18 mouse cellular contexts compared by ENCODE assay signal in the genomic region with DNA sequence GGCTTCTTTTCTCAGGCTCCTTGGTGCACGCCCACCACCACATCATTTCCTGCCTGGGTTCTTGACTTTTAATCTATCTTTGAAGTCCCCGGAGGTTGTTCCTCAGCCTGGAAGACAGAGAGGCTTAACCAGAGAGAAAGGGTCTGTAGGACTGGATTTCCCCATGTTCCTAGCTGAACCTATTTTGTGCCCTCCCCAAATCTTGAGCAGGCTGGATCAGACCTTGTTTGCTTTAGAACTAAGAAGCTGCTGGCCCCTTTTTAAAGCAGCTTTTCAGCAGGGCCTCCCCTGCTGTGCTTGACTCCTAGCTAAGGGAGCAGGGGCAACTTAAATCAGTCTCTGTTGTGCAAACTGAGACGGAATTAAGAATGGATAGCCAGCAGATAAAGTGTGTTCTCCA.
DNase-seq lines count a peak whose midpoint lies in the region; ATAC-seq lines count a peak whose summit lies in the region.
"Had no signal": no experiment of that assay in that cellular context is flagged by ENCODE, and none has a peak within 500 bp of the region (broad histone marks: within the 10 kb centered on the region; RNA-seq: fewer than 3 reads in every experiment).

No protein-coding gene starts in this region.

- no peak overlapping the region for H3K4me2 ChIP-seq in hindbrain, embryonic 11.5 days (replicated peaks; ENCODE audit: low read depth, low read length)
- H3K4me2 ChIP-seq: forebrain, embryonic 15.5 days; heart, embryonic 13.5 days; hindbrain, embryonic 13.5 days had no signal

- no peaks in the 10 kb centered on the region for H3K36me3 ChIP-seq in hindbrain, embryonic 10.5 days
- H3K36me3 ChIP-seq in hindbrain, embryonic 11.5 days (ENCODE audit: control insufficient read depth, insufficient read depth, low read length), result no peaks in the 10 kb centered on the region
- no peaks in the 10 kb centered on the region for H3K36me3 ChIP-seq in embryonic facial prominence, embryonic 10.5 days (replicated peaks)
- H3K36me3 ChIP-seq: forebrain, embryonic 15.5 days; heart, embryonic 13.5 days; hindbrain, embryonic 13.5 days had no signal

- ATAC-seq in hindbrain, embryonic 11.5 days (ENCODE audit: low FRiP score), result no peak
- ATAC-seq: forebrain, embryonic 15.5 days; hindbrain, postnatal 0 days had no signal

- H3K4me3 ChIP-seq in hindbrain, embryonic 10.5 days, result no peak overlapping the region
- no peak overlapping the region for H3K4me3 ChIP-seq in hindbrain, embryonic 11.5 days (ENCODE audit: low read depth, low read length)
- H3K4me3 ChIP-seq in embryonic facial prominence, embryonic 10.5 days, result no peak overlapping the region
- H3K4me3 ChIP-seq: forebrain, embryonic 15.5 days; heart, embryonic 13.5 days; hindbrain, embryonic 13.5 days had no signal

- no peak overlapping the region for H3K9ac ChIP-seq in hindbrain, embryonic 11.5 days (ENCODE audit: low read depth, low read length)
- H3K9ac ChIP-seq: forebrain, embryonic 15.5 days; heart, embryonic 13.5 days; hindbrain, embryonic 13.5 days had no signal

- 47% methylated on average over 3 of the region's 3 CpGs for WGBS in hindbrain, embryonic 10.5 days
- 59% methylated on average over 3 of the region's 3 CpGs for WGBS in hindbrain, embryonic 11.5 days
- WGBS in embryonic facial prominence, embryonic 10.5 days, result 52% methylated on average over 3 of the region's 3 CpGs

- no peak for DNase-seq in hindbrain, embryonic 10.5 days (ENCODE audit: low spot score)
- no peak for DNase-seq in hindbrain, embryonic 11.5 days (ENCODE audit: low spot score)
- peak; percentile 56 for DNase-seq in thymus, postnatal 0 days (ENCODE audit: low spot score)
- DNase-seq in thymus, adult 18-20 months, result no peak
- no peak for DNase-seq in embryonic facial prominence, embryonic 10.5 days (ENCODE audit: low spot score)
- no peak for DNase-seq in testis, postnatal 14 days (ENCODE audit: low spot score)
- DNase-seq in MN1 (ENCODE audit: low spot score), result no peak
- DNase-seq: adrenal gland, postnatal 14 days; cerebellum, adult 18-20 months; cerebellum, adult 9-11 months; cerebellum, postnatal 36 days; gastrocnemius, postnatal 36 days; heart, adult 11 months; heart, postnatal 36 days had no signal

- H3K27ac ChIP-seq in hindbrain, embryonic 10.5 days, result 0 out of 2 replicates have a peak overlapping the region, but pooled peaks have one; percentile 29
- H3K27ac ChIP-seq in hindbrain, embryonic 11.5 days (ENCODE audit: low read depth, low read length), result no peak overlapping the region
- H3K27ac ChIP-seq in embryonic facial prominence, embryonic 10.5 days (replicated peaks), result 0 out of 2 replicates have a peak overlapping the region, but pooled peaks have one; percentile 19
- H3K27ac ChIP-seq: forebrain, embryonic 15.5 days; heart, embryonic 13.5 days; hindbrain, embryonic 13.5 days; hindbrain, postnatal 0 days had no signal

- H3K27me3 ChIP-seq in hindbrain, embryonic 10.5 days (ENCODE audit: insufficient read depth, poor library complexity, severe bottlenecking), result no peaks in the 10 kb centered on the region
- no peaks in the 10 kb centered on the region for H3K27me3 ChIP-seq in hindbrain, embryonic 11.5 days (ENCODE audit: control insufficient read depth, insufficient read depth, low read length)
- H3K27me3 ChIP-seq in embryonic facial prominence, embryonic 10.5 days (replicated peaks; ENCODE audit: low read depth, poor library complexity, severe bottlenecking), result peaks cover 5% of the 10 kb centered on the region; the same call in 1 of the 2 replicates
- H3K27me3 ChIP-seq: forebrain, embryonic 15.5 days; heart, embryonic 13.5 days had no signal

- peaks cover 52% of the 10 kb centered on the region for H3K4me1 ChIP-seq in hindbrain, embryonic 10.5 days (replicated peaks)
- 0 out of 2 replicates have a peak, but pooled peaks cover 4% of the 10 kb centered on the region for H3K4me1 ChIP-seq in hindbrain, embryonic 11.5 days (replicated peaks; ENCODE audit: control insufficient read depth, insufficient read depth, low read length)
- H3K4me1 ChIP-seq in embryonic facial prominence, embryonic 10.5 days, result peaks cover 31% of the 10 kb centered on the region

- H3K9me3 ChIP-seq in hindbrain, embryonic 10.5 days, result no peaks in the 10 kb centered on the region
- no peaks in the 10 kb centered on the region for H3K9me3 ChIP-seq in hindbrain, embryonic 11.5 days (ENCODE audit: control insufficient read depth, low read length)
- 0 out of 2 replicates have a peak, but pooled peaks cover 5% of the 10 kb centered on the region for H3K9me3 ChIP-seq in embryonic facial prominence, embryonic 10.5 days
- H3K9me3 ChIP-seq: forebrain, embryonic 15.5 days; hindbrain, embryonic 13.5 days had no signal
